Mouse (Mus musculus): Measurements from ENCODE around the gene Rpl28.

Rpl28 gene

GRCm38 (mm10) chr7:4835631-4836327, 43.1 kb downstream of the Rpl28 start:
- no peak for DNase-seq (ENCODE audit: low spot score)

GRCm38 (mm10) chr7:4836351-4836792, 43.7 kb downstream of the Rpl28 start:
- peak; percentile 82 for DNase-seq (ENCODE audit: low spot score)

GRCm38 (mm10) chr7:4837639-4838038, 45.0 kb downstream of the Rpl28 start:
- DNase-seq (ENCODE audit: low spot score), result peak; percentile 32

GRCm38 (mm10) chr7:4842077-4842476, 49.4 kb downstream of the Rpl28 start:
- peak; percentile 35 for DNase-seq (ENCODE audit: low spot score)

GRCm38 (mm10) chr7:4842634-4843131, 50.0 kb downstream of the Rpl28 start:
- DNase-seq (ENCODE audit: low spot score), result peak; percentile 75

GRCm38 (mm10) chr7:4843604-4844244, 51.0 kb downstream of the Rpl28 start:
- DNase-seq (ENCODE audit: low spot score), result peak; percentile 69

GRCm38 (mm10) chr7:4844245-4844916, 51.7 kb downstream of the Rpl28 start, which contains the start of gene Shisa7:
Shisa7 (minus strand) TSS chr7:4844696.
- no peak for DNase-seq (ENCODE audit: low spot score)

Data from MN1 (cell line).